Mouse (Mus musculus) midbrain, embryonic 14.5 days (tissue): ENCODE measurements at regions not wholly inside any gene's neighbourhood (a gene's known extent, or its start where the extent isn't known, plus 50 kb on each side); places are given as distances from the start of the nearest gene placed in this dataset.

Source experiments
- ATAC-seq: fragments of 200-750 bp; cut with Nextera tagmentation; 2 replicates; pipeline ENCODE4 v1.8.0; 2017; ENCODE audit warnings: moderate number of reproducible peaks, moderate library complexity; ENCODE audit not compliant: low FRiP score, low TSS enrichment
- DNase-seq: peaks from one replicate; pipeline ENCODE4 v3.0.0-alpha.2; 2015
- H3K27ac ChIP-seq: fragments of 300-500 bp; sonication (generic); replicated peaks from 2 replicates; pipeline ENCODE4 v1.5.1; 2014; ENCODE audit warnings: mild to moderate bottlenecking, low read depth, low read length, moderate library complexity
- H3K27me3 ChIP-seq: fragments of 300-500 bp; sonication (generic); 2 replicates; pipeline ENCODE4 v1.6.1; 2014; ENCODE audit warnings: low read length, control low read depth, mixed read lengths; ENCODE audit not compliant: control insufficient read depth, insufficient read depth
- H3K36me3 ChIP-seq: fragments of 300-500 bp; sonication (generic); 2 replicates; pipeline ENCODE4 v1.6.1; 2014; ENCODE audit warnings: low read length, control low read depth; ENCODE audit not compliant: control insufficient read depth, insufficient read depth
- H3K4me1 ChIP-seq: fragments of 300-500 bp; sonication (generic); 2 replicates; pipeline ENCODE4 v1.6.1; 2014; ENCODE audit warnings: mild to moderate bottlenecking, antibody characterized with exemption, low read length, control low read depth; ENCODE audit not compliant: control insufficient read depth, insufficient read depth
- H3K4me2 ChIP-seq: fragments of 300-500 bp; sonication (generic); 2 replicates; pipeline ENCODE4 v1.6.1; 2014; ENCODE audit warnings: mild to moderate bottlenecking, low read length, moderate library complexity
- H3K4me3 ChIP-seq: fragments of 300-500 bp; sonication (generic); replicated peaks from 2 replicates; pipeline ENCODE4 v1.5.1; 2014; ENCODE audit warnings: low read depth, low read length
- H3K9ac ChIP-seq: fragments of 300-500 bp; sonication (generic); replicated peaks from 2 replicates; pipeline ENCODE4 v1.6.1; 2014; ENCODE audit warnings: mild to moderate bottlenecking, low read length, moderate library complexity
- H3K9me3 ChIP-seq: fragments of 300-500 bp; sonication (generic); 2 replicates; pipeline ENCODE4 v1.6.1; 2016; ENCODE audit warnings: low read length, control low read depth, mixed read lengths; ENCODE audit not compliant: control insufficient read depth
- WGBS: fragments of 180-500 bp; shearing (Covaris S2); extraction: QIAGEN DNeasy Blood & Tissue Kit; methylation state at CpG from one replicate; pipeline ENCODE4 v1.1.7; 2014; 5-methylcytosine and 5-hydroxymethylcytosine counted together

- peak; percentile 33 for DNase-seq
- Histone ChIP-seq H3K27ac (no peak overlapping the region), H3K4me1 (peaks cover 15% of the 10 kb centered on the region), H3K9me3 (no peaks in the 10 kb centered on the region), H3K9ac (no peak overlapping the region), H3K27me3 (no peaks in the 10 kb centered on the region), H3K36me3 (no peaks in the 10 kb centered on the region), H3K4me2 (no peak overlapping the region), H3K4me3 (no peak overlapping the region)
- WGBS = 32% methylated on average over 10 of the region's 10 CpGs
- no peak for ATAC-seq
Observed at GRCm38 (mm10) chr3:38229051-38229450, 255.6 kb downstream of the Ankrd50 start.

GRCm38 (mm10) chr3:38227596-38227995 lies 257.0 kb downstream of the Ankrd50 start:
- H3K4me2 ChIP-seq = no peak overlapping the region
- no peaks in the 10 kb centered on the region for H3K9me3 ChIP-seq
- 31% methylated on average over 6 of the region's 6 CpGs for WGBS
- H3K9ac ChIP-seq = no peak overlapping the region
- H3K36me3 ChIP-seq = no peaks in the 10 kb centered on the region
- ATAC-seq (no peak), DNase-seq (peak; percentile 84)
- H3K27me3 ChIP-seq = no peaks in the 10 kb centered on the region
- no peak overlapping the region for H3K27ac ChIP-seq
- peaks cover 15% of the 10 kb centered on the region for H3K4me1 ChIP-seq
- H3K4me3 ChIP-seq = no peak overlapping the region

GRCm38 (mm10) chr3:38227121-38227520 lies 257.5 kb downstream of the Ankrd50 start:
- Histone ChIP-seq H3K4me3 (no peak overlapping the region), H3K27me3 (no peaks in the 10 kb centered on the region), H3K27ac (no peak overlapping the region), H3K4me2 (no peak overlapping the region), H3K4me1 (peaks cover 12% of the 10 kb centered on the region), H3K9ac (no peak overlapping the region), H3K36me3 (no peaks in the 10 kb centered on the region), H3K9me3 (no peaks in the 10 kb centered on the region)
- DNase-seq (no peak), ATAC-seq (no peak)
- 85% methylated on average over 9 of the region's 9 CpGs for WGBS

GRCm38 (mm10) chr3:38226147-38226546 lies 258.5 kb downstream of the Ankrd50 start:
- H3K4me1 ChIP-seq = peaks cover 7% of the 10 kb centered on the region
- H3K4me2 ChIP-seq = no peak overlapping the region
- no peaks in the 10 kb centered on the region for H3K27me3 ChIP-seq
- no peaks in the 10 kb centered on the region for H3K36me3 ChIP-seq
- 79% methylated on average over 2 of the region's 2 CpGs for WGBS
- no peaks in the 10 kb centered on the region for H3K9me3 ChIP-seq
- DNase-seq = no peak
- H3K27ac ChIP-seq = no peak overlapping the region
- no peak for ATAC-seq
- no peak overlapping the region for H3K4me3 ChIP-seq
- H3K9ac ChIP-seq = no peak overlapping the region

GRCm38 (mm10) chr3:38221834-38222215 lies 262.8 kb downstream of the Ankrd50 start:
- no peaks in the 10 kb centered on the region for H3K36me3 ChIP-seq
- no peak overlapping the region for H3K4me2 ChIP-seq
- ATAC-seq = no peak
- H3K9me3 ChIP-seq = no peaks in the 10 kb centered on the region
- H3K9ac ChIP-seq = no peak overlapping the region
- H3K4me3 ChIP-seq = no peak overlapping the region
- no peak for DNase-seq
- no peaks in the 10 kb centered on the region for H3K4me1 ChIP-seq
- no peaks in the 10 kb centered on the region for H3K27me3 ChIP-seq
- 90% methylated on average over 8 of the region's 8 CpGs for WGBS
- H3K27ac ChIP-seq = no peak overlapping the region

GRCm38 (mm10) chr3:38220934-38221833 lies 263.5 kb downstream of the Ankrd50 start:
- no peaks in the 10 kb centered on the region for H3K9me3 ChIP-seq
- H3K27ac ChIP-seq = no peak overlapping the region
- H3K36me3 ChIP-seq = no peaks in the 10 kb centered on the region
- ATAC-seq (peak; percentile 64; the same call in 1 of the 2 replicates), DNase-seq (peak; percentile 86)
- H3K4me2 ChIP-seq = no peak overlapping the region
- H3K4me3 ChIP-seq = no peak overlapping the region
- no peaks in the 10 kb centered on the region for H3K4me1 ChIP-seq
- 55% methylated on average over 11 of the region's 11 CpGs for WGBS
- H3K27me3 ChIP-seq = no peaks in the 10 kb centered on the region
- H3K9ac ChIP-seq = no peak overlapping the region

- H3K36me3 ChIP-seq = no peaks in the 10 kb centered on the region
- H3K4me3 ChIP-seq = no peak overlapping the region
- H3K27ac ChIP-seq = no peak overlapping the region
- H3K27me3 ChIP-seq = peaks cover 18% of the 10 kb centered on the region
- H3K4me2 ChIP-seq = no peak overlapping the region
- DNase-seq (no peak), ATAC-seq (no peak)
- H3K9me3 ChIP-seq = no peaks in the 10 kb centered on the region
- WGBS = 85% methylated on average over 3 of the region's 3 CpGs
- no peak overlapping the region for H3K9ac ChIP-seq
- 0 out of 2 replicates have a peak, but pooled peaks cover 3% of the 10 kb centered on the region for H3K4me1 ChIP-seq
Observed at GRCm38 (mm10) chr3:38209081-38209480, 275.6 kb downstream of the Ankrd50 start.

- ATAC-seq (no peak), DNase-seq (no peak)
- Histone ChIP-seq H3K9ac (no peak overlapping the region), H3K27ac (no peak overlapping the region), H3K4me1 (0 out of 2 replicates have a peak, but pooled peaks cover 3% of the 10 kb centered on the region), H3K4me3 (no peak overlapping the region), H3K9me3 (no peaks in the 10 kb centered on the region), H3K27me3 (peaks cover 25% of the 10 kb centered on the region), H3K36me3 (no peaks in the 10 kb centered on the region), H3K4me2 (no peak overlapping the region)
- WGBS = 96% methylated on average over 1 of the region's 1 CpGs
Observed at GRCm38 (mm10) chr3:38207867-38208266, 276.8 kb downstream of the Ankrd50 start.
